Mouse (Mus musculus): Measurements from ENCODE around the gene Snx27. TPM values are rescaled to one million over a fixed set of nuclear protein-coding genes. Genes with fewer than 3 reads are reported as not detected.

The Snx27 gene
- polyA plus RNA-seq, 1 experiment, result 19.0 TPM

DNA sequence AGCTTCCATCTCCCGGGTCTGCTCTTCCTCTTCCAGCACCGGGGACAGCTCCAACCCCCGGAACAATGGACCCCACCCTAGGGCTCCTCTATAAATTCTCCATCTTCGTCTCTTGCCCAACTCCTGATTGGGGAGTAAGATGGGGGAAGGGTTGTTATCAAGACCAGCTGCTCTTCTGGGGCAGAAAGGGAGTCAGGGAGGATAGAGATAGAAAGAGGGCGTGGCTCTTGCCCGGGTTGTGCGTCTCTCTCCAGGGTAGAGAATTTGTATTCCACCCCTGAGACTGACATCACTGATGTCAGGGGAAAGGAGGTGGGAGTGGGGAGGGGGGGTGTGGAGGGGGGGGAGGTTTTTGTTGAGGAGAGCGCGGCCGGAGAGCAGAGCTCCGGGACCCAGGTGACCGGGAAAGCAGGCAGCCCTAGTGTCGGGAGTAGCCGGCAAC is 104.5 kb downstream of the Snx27 start, which contains the start of gene Celf3:
Gene Celf3 (plus strand): TSS at position 315 of the 442 bp plus-strand sequence.
- Histone ChIP-seq H3K27ac (ENCODE audit: control insufficient read depth, insufficient read depth, low read depth, low read length) (no peak within 1 kb of the TSS), H3K27me3 (ENCODE audit: control insufficient read depth, insufficient read depth, low read length) (no peaks in the 10 kb centered on the region), H3K36me3 (ENCODE audit: control insufficient read depth, insufficient read depth, low read length) (no peaks in the 10 kb centered on the region), H3K4me3 (ENCODE audit: control insufficient read depth, low read depth, low read length) (peak within 1 kb of the TSS; percentile 86), H3K4me1 (ENCODE audit: control insufficient read depth, insufficient read depth, low read length) (peaks cover 4% of the 10 kb centered on the region)
- no peak for TF ChIP-seq POLR2A (IDR thresholded peaks at IDR 0.05; ENCODE audit: control insufficient read depth, low read depth, low read length)

DNA sequence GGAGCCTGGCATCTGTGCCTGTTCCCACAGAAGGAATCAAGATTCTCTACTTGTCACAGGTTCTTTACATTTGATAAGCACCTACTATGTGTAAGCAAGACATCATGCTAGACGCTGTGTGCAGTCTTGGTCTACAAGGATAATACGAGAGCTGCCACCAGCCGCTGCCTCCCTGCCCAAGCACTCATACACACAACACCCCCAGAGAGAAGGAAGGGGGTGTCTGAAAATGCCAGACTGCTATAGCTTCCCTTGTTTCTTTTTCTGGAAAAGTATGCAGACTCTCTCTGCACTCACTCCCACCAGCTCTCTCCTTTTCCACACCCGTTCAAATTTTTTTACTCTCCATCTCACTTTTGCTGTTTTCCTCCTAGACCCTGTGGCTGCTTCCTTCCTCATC is 105.1 kb downstream of the Snx27 start:
- no peak overlapping the region for H3K27ac ChIP-seq (ENCODE audit: control insufficient read depth, insufficient read depth, low read depth, low read length)
- H3K4me1 ChIP-seq (ENCODE audit: control insufficient read depth, insufficient read depth, low read length), result peaks cover 7% of the 10 kb centered on the region
- H3K27me3 ChIP-seq (ENCODE audit: control insufficient read depth, insufficient read depth, low read length), result no peaks in the 10 kb centered on the region
- no peaks in the 10 kb centered on the region for H3K36me3 ChIP-seq (ENCODE audit: control insufficient read depth, insufficient read depth, low read length)
- no peak for TF ChIP-seq CTCF (IDR thresholded peaks at IDR 0.05; ENCODE audit: control insufficient read depth, insufficient read depth, insufficient replicate concordance, low read depth, low read length)
- TF ChIP-seq POLR2A (IDR thresholded peaks at IDR 0.05; ENCODE audit: control insufficient read depth, low read depth, low read length), result no peak
- H3K4me3 ChIP-seq (ENCODE audit: control insufficient read depth, low read depth, low read length), result peak overlapping the region; percentile 80

DNA sequence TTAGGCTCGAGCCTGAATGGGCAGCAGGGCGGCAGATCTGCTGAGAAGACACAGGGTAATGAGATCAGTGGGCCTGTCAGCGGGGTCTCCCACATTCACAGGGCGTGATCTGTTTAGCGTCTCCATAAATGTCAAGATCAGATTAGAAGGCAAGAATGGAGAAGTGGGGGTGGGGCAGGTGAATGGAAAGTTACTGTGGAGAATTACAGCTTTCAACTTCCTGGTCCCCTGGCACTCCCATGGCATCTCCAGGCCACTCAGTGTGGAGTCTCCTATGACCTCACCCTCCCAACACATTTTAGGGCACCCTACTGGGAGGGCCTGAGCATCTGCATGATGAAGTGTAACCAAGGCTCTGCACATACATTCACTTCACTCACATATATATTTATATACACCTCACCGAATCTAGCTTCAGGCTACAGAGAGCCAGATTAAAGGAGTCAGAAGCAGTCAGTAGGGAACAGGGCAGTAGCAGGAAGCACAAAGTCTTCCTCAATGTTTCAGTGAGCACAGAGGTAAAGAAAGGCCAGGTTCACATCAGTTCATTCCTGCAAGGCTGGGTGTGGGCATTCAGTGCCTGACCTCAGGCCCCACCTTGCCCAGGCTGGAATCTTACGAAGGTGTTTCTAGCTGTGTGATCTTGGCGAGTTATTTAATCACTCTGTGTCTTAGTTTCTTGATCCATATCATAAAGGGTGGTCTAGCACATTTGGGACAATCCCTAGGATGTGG is 106.0 kb downstream of the Snx27 start:
- peaks cover 9% of the 10 kb centered on the region for H3K4me1 ChIP-seq (ENCODE audit: control insufficient read depth, insufficient read depth, low read length)
- H3K36me3 ChIP-seq (ENCODE audit: control insufficient read depth, insufficient read depth, low read length), result no peaks in the 10 kb centered on the region
- TF ChIP-seq CTCF (IDR thresholded peaks at IDR 0.05; ENCODE audit: control insufficient read depth, insufficient read depth, insufficient replicate concordance, low read depth, low read length) (no peak), POLR2A (IDR thresholded peaks at IDR 0.05; ENCODE audit: control insufficient read depth, low read depth, low read length) (no peak)
- H3K4me3 ChIP-seq (ENCODE audit: control insufficient read depth, low read depth, low read length), result peak overlapping the region; percentile 66
- H3K27me3 ChIP-seq (ENCODE audit: control insufficient read depth, insufficient read depth, low read length), result no peaks in the 10 kb centered on the region
- H3K27ac ChIP-seq (ENCODE audit: control insufficient read depth, insufficient read depth, low read depth, low read length), result no peak overlapping the region

DNA sequence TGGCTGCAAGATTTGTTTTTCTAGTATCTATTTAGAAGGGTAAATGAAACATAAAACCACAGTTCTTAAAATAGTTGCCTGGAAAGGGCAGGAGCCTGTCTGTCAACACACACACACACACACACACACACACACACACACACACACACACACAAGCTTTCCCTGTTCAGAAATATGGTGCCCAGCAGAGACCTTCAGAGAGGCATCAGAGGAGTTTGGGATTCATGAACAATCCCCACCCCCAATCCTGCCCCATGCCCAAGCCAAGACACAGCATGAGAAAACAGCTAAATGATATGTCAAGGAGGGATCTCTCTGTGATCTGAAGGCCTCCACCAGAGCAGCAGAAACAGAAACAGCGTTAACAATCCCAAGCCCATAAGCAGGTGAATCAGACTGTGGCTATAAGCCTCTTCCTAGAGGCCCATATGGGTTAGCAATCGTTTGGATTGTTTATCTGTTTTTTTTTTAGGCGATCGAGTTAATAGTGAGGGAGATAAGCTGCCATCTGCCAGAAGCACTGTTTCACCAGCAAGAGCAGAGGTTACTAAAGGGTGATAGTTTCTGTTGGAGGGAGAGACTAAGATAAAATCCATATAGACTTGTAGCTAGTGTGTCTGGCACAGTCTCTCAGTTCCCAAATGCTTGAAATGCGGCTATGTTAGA is 108.8 kb downstream of the Snx27 start:
- TF ChIP-seq CTCF (IDR thresholded peaks at IDR 0.05; ENCODE audit: control insufficient read depth, insufficient read depth, insufficient replicate concordance, low read depth, low read length), result no peak
- TF ChIP-seq POLR2A (IDR thresholded peaks at IDR 0.05; ENCODE audit: control insufficient read depth, low read depth, low read length), result no peak
- H3K4me1 ChIP-seq (ENCODE audit: control insufficient read depth, insufficient read depth, low read length), result peaks cover 7% of the 10 kb centered on the region
- no peak overlapping the region for H3K27ac ChIP-seq (ENCODE audit: control insufficient read depth, insufficient read depth, low read depth, low read length)

DNA sequence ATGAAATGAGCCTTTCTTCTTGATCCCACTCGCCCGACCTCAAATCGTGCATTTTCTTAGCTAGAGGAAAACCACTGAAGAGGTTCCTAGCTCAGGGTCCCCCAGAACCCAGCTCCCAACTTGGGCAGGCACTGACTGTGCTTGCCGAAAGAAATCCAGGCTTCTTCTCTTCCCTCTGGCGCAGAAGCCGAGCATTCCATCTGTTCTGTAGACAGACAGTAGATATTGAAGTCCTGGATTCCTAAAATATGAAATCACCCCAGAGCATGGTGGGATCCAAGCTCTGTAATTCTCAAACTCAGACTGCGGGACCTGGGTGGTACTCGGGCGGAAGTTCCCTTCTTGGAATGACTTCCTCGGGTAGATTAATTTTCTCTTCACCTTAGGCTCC is 109.4 kb downstream of the Snx27 start:
- H3K36me3 ChIP-seq (ENCODE audit: control insufficient read depth, insufficient read depth, low read length), result no peaks in the 10 kb centered on the region
- no peak for TF ChIP-seq CTCF (IDR thresholded peaks at IDR 0.05; ENCODE audit: control insufficient read depth, insufficient read depth, insufficient replicate concordance, low read depth, low read length)
- no peak for TF ChIP-seq POLR2A (IDR thresholded peaks at IDR 0.05; ENCODE audit: control insufficient read depth, low read depth, low read length)
- H3K4me1 ChIP-seq (ENCODE audit: control insufficient read depth, insufficient read depth, low read length), result peaks cover 7% of the 10 kb centered on the region
- peak overlapping the region; percentile 60; the same call in 1 of the 2 replicates for H3K27ac ChIP-seq (ENCODE audit: control insufficient read depth, insufficient read depth, low read depth, low read length)
- peak overlapping the region; percentile 91 for H3K4me3 ChIP-seq (ENCODE audit: control insufficient read depth, low read depth, low read length)
- H3K27me3 ChIP-seq (ENCODE audit: control insufficient read depth, insufficient read depth, low read length), result no peaks in the 10 kb centered on the region

More for the DNA sequence above, 108.8 kb downstream of the Snx27 start:
- H3K27me3 ChIP-seq (ENCODE audit: control insufficient read depth, insufficient read depth, low read length), result no peaks in the 10 kb centered on the region
- H3K4me3 ChIP-seq (ENCODE audit: control insufficient read depth, low read depth, low read length), result peak overlapping the region; percentile 64
- H3K36me3 ChIP-seq (ENCODE audit: control insufficient read depth, insufficient read depth, low read length), result no peaks in the 10 kb centered on the region

DNA sequence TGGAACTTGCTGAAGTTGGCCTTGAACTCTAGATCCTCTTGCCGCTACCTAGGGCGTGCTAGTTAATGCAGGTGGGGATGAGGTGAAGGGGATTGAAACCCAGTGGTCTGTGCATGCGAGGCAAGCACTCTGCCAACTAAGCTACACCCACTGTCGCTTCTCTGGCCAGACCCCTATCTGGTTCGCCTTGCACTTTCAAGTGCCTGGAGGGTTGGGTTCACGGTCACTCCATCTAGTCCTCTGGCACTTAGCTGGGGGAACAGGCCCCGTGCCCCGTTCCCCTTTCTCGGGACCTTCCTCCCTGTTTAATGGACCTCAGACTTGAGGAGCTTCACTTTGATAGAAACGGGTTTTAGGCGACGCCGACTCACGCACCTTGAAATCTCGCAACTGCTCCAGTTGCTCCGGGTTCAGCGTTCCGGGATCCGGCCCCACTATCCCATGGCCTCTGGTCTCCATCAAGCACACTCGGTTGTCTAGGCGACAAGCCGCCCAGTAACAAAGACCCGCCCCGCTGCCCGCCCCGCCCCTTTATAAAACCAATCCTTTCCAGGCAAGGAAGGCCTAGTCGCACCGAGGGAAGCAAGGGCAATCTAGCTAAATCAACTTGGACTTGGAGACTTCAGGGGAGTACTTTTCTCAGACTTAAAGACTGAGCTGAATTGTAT is 109.9 kb downstream of the Snx27 start:
- TF ChIP-seq CTCF (IDR thresholded peaks at IDR 0.05; ENCODE audit: control insufficient read depth, insufficient read depth, insufficient replicate concordance, low read depth, low read length) (no peak), POLR2A (IDR thresholded peaks at IDR 0.05; ENCODE audit: control insufficient read depth, low read depth, low read length) (no peak; the same call in 1 of the 2 replicates)
- peak overlapping the region; percentile 91 for H3K4me3 ChIP-seq (ENCODE audit: control insufficient read depth, low read depth, low read length)
- H3K27ac ChIP-seq (ENCODE audit: control insufficient read depth, insufficient read depth, low read depth, low read length), result peak overlapping the region; percentile 65; the same call in 1 of the 2 replicates
- H3K4me1 ChIP-seq (ENCODE audit: control insufficient read depth, insufficient read depth, low read length), result peaks cover 7% of the 10 kb centered on the region
- H3K27me3 ChIP-seq (ENCODE audit: control insufficient read depth, insufficient read depth, low read length), result no peaks in the 10 kb centered on the region
- no peaks in the 10 kb centered on the region for H3K36me3 ChIP-seq (ENCODE audit: control insufficient read depth, insufficient read depth, low read length)

DNA sequence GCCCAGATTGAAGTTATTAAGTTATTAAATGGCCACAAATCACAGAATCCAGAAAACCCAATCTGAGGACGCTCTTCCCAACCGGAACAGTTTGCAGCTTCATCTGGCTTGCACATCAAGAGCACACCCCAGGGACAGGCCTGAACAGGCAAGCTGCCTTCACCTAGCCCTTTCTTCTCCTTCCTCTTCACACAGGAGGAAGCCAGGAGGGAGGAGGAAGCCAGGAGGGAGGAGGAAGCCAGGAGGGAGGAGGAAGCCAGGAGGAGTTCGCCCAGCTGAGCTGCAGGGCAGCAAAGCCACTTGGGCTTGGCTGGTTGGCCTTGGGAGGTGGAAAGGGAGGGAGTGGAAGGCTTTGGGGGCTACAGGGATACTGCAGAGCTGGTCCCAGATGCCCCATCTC is 113.6 kb downstream of the Snx27 start:
- H3K4me3 ChIP-seq (ENCODE audit: control insufficient read depth, low read depth, low read length), result no peak overlapping the region
- no peaks in the 10 kb centered on the region for H3K36me3 ChIP-seq (ENCODE audit: control insufficient read depth, insufficient read depth, low read length)
- H3K4me1 ChIP-seq (ENCODE audit: control insufficient read depth, insufficient read depth, low read length), result peaks cover 7% of the 10 kb centered on the region
- no peaks in the 10 kb centered on the region for H3K27me3 ChIP-seq (ENCODE audit: control insufficient read depth, insufficient read depth, low read length)
- TF ChIP-seq POLR2A (IDR thresholded peaks at IDR 0.05; ENCODE audit: control insufficient read depth, low read depth, low read length) (no peak), CTCF (IDR thresholded peaks at IDR 0.05; ENCODE audit: control insufficient read depth, insufficient read depth, insufficient replicate concordance, low read depth, low read length) (no peak)
- H3K27ac ChIP-seq (ENCODE audit: control insufficient read depth, insufficient read depth, low read depth, low read length), result no peak overlapping the region

Measured in testis, adult 2 months (tissue).